Mouse (Mus musculus): ENCODE data around the gene Olfr1306. TPM values are rescaled to one million over a fixed set of nuclear protein-coding genes. Genes with fewer than 3 reads are reported as not detected.

Gene Olfr1306
- total RNA-seq (2021) = not detected
- long read RNA-seq, experiment 1 = 0 reads
- long read RNA-seq, experiment 2 = 0 reads

GRCm38 (mm10) chr2:111916171-111916570 lies at the start of gene Olfr1306:
Gene Olfr1306 (minus strand): TSS chr2:111916271.
- DNase-seq = no peak

GRCm38 (mm10) chr2:111964844-111965243 lies 48.8 kb upstream of the Olfr1306 start, which contains the start of gene Olfr1308:
Gene Olfr1308 (minus strand): TSS chr2:111964944.
- no peak for DNase-seq

- no peak for DNase-seq
Observed at GRCm38 (mm10) chr2:111949340-111949739, 33.3 kb upstream of the Olfr1306 start, which contains the start of gene Olfr1307. Gene Olfr1307 (minus strand): TSS chr2:111949440.

GRCm38 (mm10) chr2:111877049-111877448 lies 39.0 kb downstream of the Olfr1306 start, which contains the start of gene Olfr1305:
Gene Olfr1305 (minus strand): TSS chr2:111877149.
- no peak for DNase-seq

Other genes starting within 250 kb of the Olfr1306 start
- not detected for gene Olfr1301, start 165.3 kb downstream of the Olfr1306 start, total RNA-seq (2021)
- gene Olfr1302, start 138.8 kb downstream of the Olfr1306 start, total RNA-seq (2021) = not detected
- gene Olfr1303, start 95.9 kb downstream of the Olfr1306 start, total RNA-seq (2021) = not detected
- gene Olfr1305, start 39.1 kb downstream of the Olfr1306 start, total RNA-seq (2021) = not detected
- gene Olfr1307, start 33.2 kb upstream of the Olfr1306 start, total RNA-seq (2021) = not detected
- gene Olfr1308, start 48.7 kb upstream of the Olfr1306 start, total RNA-seq (2021) = not detected
- gene Olfr1309, start 74.0 kb upstream of the Olfr1306 start, total RNA-seq (2021) = not detected
- not detected for gene Olfr1310, start 96.4 kb upstream of the Olfr1306 start, total RNA-seq (2021)
- not detected for gene Olfr1311, start 108.1 kb upstream of the Olfr1306 start, total RNA-seq (2021)
- not detected for gene Olfr1312, start 134.0 kb upstream of the Olfr1306 start, total RNA-seq (2021)
- not detected for gene Olfr1313, start 161.6 kb upstream of the Olfr1306 start, total RNA-seq (2021)
- not detected for gene Olfr1314, start 180.5 kb upstream of the Olfr1306 start, total RNA-seq (2021)
- gene Olfr1315-ps1, start 199.2 kb upstream of the Olfr1306 start, total RNA-seq (2021) = not detected
- gene Olfr1316, start 218.7 kb upstream of the Olfr1306 start, total RNA-seq (2021) = not detected
- gene Olfr1317, start 224.1 kb upstream of the Olfr1306 start, total RNA-seq (2021) = not detected
- not detected for gene Olfr1318, start 237.9 kb upstream of the Olfr1306 start, total RNA-seq (2021)